Mouse (Mus musculus) heart, postnatal 0 days (tissue): ENCODE data around the gene Cep68.

Experiments
- CTCF ChIP-seq: IDR thresholded peaks from 2 replicates; pipeline ENCODE4 v1.5.1; 2016; ENCODE audit warnings: antibody characterized with exemption, control low read depth, low read depth
- EP300 ChIP-seq: IDR thresholded peaks from 2 replicates; pipeline ENCODE4 v1.6.1; 2016; ENCODE audit warnings: antibody characterized with exemption, low read depth

DNA sequence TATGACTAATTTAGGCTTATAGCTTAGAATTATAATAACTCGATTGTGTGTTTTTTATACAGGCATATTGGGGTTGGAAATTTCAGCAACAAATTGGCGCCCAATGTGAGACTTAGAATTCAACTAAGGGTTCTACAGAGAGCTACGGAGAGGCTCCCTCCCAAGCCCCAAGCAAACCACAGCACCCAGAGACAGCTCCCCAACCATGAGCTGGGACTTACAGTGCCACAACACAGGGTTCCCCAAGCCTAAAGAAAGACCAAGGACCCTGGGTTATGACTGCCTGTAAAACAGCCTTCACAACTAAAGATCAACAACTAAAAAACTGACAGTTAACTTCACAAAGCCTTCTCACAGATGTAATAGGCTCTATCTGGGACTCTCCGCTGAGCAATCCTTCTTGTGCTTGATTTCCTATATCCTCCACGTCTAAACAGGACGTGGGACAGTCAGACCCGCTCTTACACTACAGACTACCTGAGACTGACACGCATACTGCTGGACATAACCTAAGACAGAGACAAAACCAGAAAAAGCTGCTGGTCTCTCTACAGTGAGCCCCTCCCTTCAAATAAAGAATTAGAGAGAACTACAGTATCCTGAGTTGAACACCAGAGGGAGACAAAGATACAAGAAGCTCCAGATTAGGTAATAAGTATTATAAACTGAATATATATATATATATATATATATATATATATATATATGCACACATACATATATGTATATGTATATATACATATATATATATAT, 13.6 kb upstream of the Cep68 start:
- TF ChIP-seq CTCF (peak; percentile 59), EP300 (no peak)
